Mouse (Mus musculus) hematopoietic stem cell, adult 5-6 weeks (primary cell): ENCODE measurements around the gene Pou6f2. TPM values are rescaled to one million over a fixed set of nuclear protein-coding genes. Genes with fewer than 3 reads are reported as not detected.

ENCODE experiments used
- ATAC-seq, 2 experiments: fragments of 125-278 bp in 1 of 2; replicated peaks in 1 of 2; 2 replicates each; pipeline ENCODE4 v1.8.0; 2016 to 2017; ENCODE audit warnings: inconsistent platforms in 2 of 2, mild to moderate bottlenecking in 2 of 2, moderate number of reproducible peaks in 2 of 2, low read depth in 1 of 2, moderate TSS enrichment in 1 of 2; ENCODE audit not compliant: low FRiP score in 2 of 2, poor library complexity in 2 of 2, severe bottlenecking in 2 of 2, insufficient read depth in 1 of 2, low TSS enrichment in 1 of 2
- total RNA-seq: library from RNA; stranded (forward); fragments of 172-1452, 232-1000 nt; gene quantifications from 2 replicates; pipeline ENCODE4 v1.2.3, GENCODE M21; 2017

The Pou6f2 gene
- total RNA-seq, 1 experiment from 2014 or later, result not detected

- no peak for ATAC-seq
These were observed 271.4 kb downstream of the Pou6f2 start for GRCm38 (mm10) chr13:18126111-18126510.

- ATAC-seq, result no peak
These were observed 272.1 kb downstream of the Pou6f2 start for GRCm38 (mm10) chr13:18125226-18126000.

GRCm38 (mm10) chr13:18124368-18124767 lies 273.1 kb downstream of the Pou6f2 start:
- ATAC-seq, result peak; percentile 56 to 73; a peak in 3 of 4 replicates

GRCm38 (mm10) chr13:18120406-18120805 lies 277.1 kb downstream of the Pou6f2 start:
- ATAC-seq, result no peak

GRCm38 (mm10) chr13:18081443-18082119 lies 315.9 kb downstream of the Pou6f2 start:
- no peak for ATAC-seq
